Mouse (Mus musculus): Measurements from ENCODE around the gene Card14.
A peak's percentile ranks its signal among the peaks of the same experiment; 100 is the strongest.

The Card14 gene

DNA sequence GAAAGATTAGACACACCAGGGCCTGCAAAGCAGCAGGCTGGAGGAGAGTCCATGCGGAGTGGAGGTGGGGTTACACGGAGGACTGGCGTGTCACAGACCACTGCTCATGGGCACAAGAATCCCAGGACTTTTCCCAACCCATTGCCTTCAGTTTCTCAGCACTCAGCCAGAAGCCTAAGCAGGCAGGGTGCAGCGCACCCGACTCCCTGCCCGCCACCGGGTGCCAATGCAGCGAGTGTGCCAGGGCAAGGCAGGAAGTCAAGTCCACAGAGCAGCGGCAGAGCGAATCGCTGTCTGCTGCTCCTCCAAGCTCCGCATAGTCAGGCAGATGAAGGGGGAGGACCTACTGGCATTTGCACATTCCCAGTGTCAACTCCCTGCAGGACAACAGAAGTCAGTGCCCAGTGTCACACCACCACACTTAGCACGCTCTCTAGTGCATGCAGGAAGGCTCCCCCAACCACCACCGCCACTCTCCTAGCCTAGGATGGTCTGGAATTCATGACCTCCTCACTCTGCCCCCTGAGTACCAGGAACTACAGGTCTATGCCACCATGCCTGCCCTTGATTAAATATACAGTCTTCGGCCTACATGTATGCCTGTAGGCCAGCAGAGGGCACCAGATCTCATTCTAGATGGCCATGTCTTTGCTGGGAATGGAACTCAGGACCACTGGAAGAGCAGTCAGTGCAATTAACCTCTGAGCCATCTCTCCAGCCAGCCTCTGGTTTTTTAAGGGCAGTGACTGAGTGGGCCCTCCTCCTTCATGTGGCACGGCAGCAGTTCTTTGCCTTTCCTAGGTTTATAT lies 2.5 kb upstream of the Card14 start:
- DNase-seq = no peak

DNA sequence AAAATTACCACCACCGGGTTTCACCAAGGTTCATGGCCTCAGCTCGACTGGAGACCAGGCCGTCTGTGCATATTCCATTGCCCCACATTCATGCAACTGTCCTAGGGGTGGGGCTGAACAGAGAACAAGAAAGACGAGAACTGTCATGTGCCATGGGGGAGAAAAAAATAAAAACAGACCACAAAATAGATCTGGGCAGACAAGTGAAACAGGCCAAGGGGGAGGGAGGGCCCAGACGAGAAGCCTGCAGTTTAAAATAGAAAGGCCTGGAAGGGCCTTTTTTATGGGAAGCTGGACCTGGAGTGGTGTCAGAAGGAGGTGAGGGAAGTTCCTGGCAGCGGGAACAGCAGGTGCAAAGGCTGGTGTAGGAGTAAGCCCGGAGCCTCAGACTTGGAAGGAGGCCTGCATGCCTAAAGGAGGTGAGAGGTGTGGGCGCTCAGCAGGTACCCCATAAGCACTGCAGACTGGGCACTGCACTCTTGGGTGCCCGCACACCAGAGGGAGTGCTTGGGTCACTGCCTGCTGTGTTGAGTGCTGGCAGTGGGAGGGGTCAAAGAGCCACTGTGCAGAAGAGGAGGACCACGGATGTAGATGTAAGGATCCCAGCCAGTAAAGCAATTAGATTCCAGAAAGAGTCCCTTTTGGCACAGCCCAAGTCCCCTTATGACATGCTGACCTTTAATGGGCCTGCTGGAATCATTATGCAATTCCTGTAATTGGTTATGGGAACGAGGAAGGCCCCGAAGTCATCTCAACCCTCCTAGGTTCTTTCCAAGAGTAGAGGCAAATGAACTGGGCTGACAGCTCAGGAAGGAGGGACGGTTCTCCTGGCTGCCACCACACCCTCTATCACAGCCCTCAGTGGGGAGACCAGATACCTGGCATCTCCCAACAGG lies 558 bp upstream of the Card14 start:
- DNase-seq = no peak

- no peak for DNase-seq
These were observed 348 bp downstream of the Card14 start for GRCm38 (mm10) chr11:119307916-119308315.

DNA sequence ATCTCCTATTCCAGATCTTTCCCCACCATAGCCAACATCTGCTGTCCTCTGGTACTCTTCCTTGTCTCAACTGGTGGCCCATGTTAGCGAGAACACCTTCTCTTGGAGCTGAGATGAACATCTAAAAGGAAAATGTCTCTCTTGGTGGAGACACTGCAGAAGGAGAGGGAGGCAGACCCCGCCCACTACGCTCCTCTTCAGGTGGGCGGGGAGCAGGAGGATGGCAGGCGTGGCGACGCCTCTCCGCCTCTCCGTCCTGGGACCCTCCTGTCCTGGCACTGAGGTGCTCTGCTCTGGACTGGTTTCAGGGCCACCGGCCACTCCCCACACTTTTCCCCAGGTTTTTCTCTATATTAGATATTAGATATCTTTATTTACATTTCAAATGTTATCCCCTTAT lies 3.1 kb downstream of the Card14 start:
- no peak for DNase-seq

- DNase-seq = no peak
These were observed 6.8 kb downstream of the Card14 start for GRCm38 (mm10) chr11:119314252-119314936.

DNA sequence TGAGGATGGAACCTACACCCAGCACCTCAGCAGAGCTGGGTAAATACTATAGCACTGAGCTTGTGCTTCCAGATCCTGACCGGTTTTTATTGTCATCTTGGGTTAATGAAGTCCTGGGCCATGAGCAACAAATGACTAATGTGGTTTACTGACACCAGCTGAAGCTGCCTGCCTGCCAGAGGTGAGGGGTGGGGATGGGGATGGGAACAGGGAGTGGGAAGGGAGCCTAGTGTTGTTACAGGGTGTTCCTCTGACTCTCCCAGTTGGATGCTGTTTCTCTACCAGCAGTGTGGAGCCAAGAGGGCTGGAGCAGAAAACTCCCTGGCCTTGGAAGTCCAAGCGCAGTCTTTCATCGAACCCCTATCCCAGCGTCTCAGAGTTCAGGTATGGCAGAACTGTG lies 9.2 kb downstream of the Card14 start:
- DNase-seq = no peak

DNA sequence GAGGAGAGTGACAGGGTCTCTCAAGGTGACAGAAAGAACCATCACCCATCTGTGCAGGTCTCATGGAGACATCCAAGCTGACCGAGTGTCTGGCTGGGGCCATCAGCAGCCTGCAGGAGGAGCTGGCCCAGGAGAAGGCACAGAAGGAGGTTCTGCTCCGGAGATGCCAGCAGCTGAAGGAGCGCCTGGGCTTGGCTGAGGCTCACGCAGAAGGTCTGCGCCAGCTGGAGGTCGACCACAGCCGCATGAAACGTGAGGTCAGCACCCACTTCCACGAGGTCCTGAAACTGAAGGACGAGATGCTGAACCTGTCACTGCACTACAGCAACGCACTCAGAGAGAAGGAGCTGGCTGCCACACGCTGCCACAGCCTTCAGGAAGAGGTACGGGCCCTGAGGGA lies 15.0 kb downstream of the Card14 start:
- no peak for DNase-seq

- DNase-seq = no peak
These were observed 17.5 kb downstream of the Card14 start for GRCm38 (mm10) chr11:119325068-119325467.

DNA sequence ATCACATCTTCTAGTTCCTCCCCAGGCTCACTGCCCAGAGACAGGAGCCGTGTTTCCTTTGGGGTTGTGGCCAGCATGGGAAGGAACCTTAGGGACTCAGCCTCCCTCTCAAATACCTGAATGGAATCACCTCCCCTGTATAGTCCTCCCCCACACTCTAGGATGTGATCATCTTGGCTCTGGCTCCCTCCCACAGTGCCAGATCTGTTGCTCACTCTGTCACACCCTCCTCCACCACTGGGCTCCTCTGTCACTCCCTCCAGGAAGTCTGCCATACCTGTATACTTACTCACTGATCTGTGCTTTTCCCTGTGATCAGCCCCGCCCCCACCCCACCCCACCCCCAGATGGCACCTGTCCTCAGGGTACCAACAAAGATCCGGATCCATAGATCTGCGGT lies 23.0 kb downstream of the Card14 start:
- no peak for DNase-seq

DNA sequence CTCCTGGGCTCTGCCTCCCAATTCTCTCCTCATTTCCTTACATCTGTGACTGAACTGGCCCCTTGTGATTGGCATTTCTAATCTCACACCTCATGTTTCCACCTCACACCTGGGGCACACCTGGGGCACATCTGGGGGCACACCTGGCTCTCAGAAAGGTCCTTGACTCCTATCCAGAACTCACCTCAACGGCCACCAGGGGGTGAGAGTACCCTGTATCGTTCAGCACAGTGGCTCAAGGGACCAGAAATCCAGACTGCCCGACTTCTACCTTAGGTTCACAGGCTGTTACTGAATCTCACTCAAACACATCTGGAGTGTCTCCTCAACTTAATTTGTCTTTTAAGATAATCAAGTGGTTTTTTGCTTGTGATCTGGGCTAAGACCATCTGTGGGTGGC lies 24.4 kb downstream of the Card14 start:
- no peak for DNase-seq

DNA sequence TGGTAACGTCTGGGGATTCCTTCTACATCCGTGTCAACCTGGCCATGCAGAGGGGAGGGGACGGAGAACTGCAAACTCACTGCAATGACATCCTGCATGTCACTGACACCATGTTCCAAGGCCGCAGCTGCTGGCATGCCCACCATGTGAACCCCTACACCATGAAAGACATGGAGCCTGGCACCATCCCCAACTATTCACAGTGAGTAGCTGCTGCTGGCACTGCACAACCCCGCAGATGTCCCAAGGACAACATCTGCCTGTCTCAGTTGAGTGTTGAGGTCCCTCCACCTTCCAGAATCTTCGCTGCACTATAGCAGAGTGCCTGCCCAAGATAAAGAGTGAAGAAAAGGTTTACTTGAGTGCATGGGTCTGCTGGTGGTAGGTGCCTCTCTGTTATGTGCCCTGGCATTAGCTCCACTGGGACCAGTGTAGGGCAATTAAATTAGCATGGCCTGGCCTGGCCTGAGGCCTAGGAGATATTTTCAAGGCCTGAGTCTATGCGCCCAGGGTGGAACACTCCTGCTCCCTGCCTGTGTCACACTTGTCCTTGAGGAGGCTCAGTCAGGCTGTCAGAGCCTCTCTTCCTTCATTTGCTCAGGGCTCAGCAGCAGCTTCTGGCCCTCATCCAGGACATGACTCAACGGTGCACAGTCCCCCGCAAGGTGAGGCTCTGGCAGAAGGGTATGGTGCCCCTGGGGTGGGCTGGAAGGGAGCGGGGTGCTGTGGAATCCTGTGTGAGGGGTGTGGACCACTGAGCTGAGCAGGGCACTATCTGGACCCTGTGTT lies 30.9 kb downstream of the Card14 start:
- DNase-seq = no peak

GRCm38 (mm10) chr11:119339179-119339578 lies 31.6 kb downstream of the Card14 start:
- no peak for DNase-seq

DNA sequence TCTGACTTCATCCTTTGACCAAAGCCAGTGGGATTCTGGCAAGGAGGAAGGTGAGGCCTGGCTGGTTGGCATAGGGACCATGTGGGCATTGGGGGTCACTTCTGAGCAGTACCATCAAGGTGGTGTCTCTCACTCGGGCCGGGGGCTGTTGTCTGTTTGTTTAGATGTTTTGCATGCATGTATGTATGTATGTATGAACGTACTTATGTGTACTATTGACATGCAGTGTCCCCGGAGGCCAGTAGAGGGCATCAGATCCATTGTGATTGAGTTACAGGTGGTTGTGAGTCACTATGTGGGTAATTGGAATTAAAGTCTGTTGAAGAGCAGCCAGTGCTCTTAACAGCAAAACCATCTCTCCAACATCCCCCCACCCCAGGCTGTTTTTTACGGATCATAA lies 32.1 kb downstream of the Card14 start:
- peak; percentile 55 for DNase-seq

- no peak for DNase-seq
These were observed 36.6 kb downstream of the Card14 start for GRCm38 (mm10) chr11:119344178-119344577.

DNA sequence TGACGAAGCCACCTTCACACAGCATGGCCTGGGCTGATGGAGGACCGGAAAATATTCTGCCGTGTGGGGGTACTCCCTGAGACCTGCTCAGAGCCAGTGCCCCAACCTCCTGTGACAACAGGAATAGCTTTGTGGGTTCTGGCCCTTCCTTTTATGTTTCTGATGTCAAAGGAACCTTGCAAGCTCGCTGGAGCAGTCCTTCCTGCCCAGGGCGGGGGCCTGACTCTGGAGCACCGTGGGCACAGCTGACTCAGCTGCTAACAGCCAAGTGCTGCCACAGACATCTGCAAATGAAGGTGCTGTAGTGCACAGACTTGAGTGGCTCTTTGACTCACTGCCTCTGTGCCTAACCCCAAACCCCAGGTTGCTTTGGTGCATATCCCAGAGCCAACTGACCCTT lies 37.3 kb downstream of the Card14 start:
- DNase-seq = no peak

- DNase-seq = no peak
These were observed 39.6 kb downstream of the Card14 start for GRCm38 (mm10) chr11:119347125-119347524.

- no peak for DNase-seq
These were observed 44.5 kb downstream of the Card14 start for GRCm38 (mm10) chr11:119352113-119352512.

GRCm38 (mm10) chr11:119353946-119354345 lies 46.4 kb downstream of the Card14 start:
- peak; percentile 26 for DNase-seq

DNA sequence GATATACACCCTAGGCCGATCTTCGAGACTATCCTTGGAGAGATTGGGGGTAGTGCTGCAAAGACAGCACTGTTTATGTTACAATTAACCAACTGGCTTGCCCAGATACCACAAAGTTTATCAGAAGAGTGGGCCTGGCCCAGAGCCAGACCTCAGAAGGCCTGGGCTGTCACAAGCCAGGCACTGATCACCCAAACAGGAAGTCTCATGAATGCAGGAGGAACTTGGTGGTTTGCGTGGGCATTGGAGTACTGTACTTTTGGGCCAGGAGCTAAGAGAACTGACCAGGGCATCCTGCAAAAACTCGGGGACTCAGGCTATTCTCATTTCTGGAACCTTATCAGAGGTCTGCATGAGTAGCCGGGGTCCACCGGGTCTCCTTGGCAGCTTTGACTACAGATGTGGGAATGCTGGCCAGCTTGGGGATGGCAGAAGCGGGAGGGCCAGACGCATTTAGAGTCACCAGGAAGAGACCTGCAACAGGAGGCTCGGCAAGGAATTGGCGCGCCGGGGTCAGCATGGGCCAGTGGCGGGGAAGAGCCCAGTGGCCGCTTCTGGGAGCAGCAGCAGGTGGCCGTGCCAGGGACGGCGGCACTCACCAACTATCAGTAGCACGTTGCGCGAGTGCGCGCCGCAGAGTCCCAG lies 47.4 kb downstream of the Card14 start:
- peak; percentile 22 for DNase-seq

DNA sequence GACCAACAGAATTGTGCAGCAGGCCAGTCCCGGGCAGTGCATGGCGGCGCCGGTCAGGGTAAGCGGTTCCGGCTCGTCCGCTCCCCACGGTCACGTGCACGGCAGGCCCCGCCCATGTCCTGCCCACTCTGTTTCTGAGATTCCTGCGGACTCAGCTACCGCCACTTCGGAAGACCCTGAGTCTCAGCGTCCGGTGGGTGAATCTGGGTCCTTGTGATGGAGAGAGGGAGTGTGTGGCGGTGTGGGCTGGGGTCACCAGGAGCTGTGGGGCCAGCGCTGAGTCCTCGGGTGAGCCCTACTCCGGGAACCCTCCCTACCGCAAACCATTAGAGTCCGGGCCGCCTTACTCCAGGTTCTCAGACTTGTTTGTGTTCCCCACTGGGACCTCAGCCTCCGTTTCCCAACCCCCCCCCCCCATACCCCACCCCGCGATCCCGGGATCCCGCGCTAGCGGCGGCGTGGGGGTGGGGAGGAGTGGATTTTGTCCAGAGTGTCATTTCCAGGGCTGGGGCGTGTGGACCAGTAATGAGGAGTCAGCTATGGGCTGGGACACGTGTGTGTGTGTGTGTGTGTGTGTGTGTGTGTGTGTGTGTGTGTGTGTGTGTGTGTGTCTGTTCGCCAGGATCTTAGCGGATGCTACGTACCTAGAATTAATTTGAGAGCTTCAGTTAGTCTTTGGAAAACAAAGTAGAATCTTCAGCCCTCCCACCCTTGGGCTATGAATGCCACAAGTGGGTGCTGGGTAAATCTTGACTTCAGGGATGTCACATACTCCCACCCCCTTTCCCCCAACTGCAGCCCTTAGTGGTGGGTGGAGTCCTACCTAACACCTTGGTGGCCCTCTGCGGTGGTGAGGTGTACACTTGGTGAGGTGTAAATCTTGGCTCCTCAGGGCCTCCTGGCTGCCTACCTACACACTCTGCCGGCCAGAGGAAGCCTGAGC lies 48.1 kb downstream of the Card14 start, which contains the start of the genes Sgsh and Slc26a11:
TSS of gene Sgsh (minus strand) at position 94 of the 943 bp plus-strand sequence.
TSS of gene Slc26a11 (plus strand) at position 115 of the 943 bp plus-strand sequence.
- peak; percentile 77 for DNase-seq

DNA sequence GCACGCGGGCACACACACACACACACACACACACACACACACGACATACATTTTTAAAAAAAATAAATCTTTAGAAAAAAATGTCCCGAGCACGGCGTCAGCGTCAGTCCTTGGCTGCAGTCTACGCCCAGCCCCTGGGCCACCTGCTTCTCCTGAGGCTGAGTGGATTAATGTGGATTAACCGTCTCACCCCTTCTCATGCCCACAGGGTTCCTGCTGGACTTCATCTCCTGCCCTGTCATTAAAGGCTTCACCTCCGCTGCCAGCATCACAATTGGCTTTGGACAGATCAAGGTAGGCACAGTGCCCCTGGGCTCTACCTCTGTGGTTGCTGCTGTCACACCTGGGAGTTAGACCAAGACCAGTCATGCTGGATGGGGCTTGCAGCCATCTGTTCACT lies 51.5 kb downstream of the Card14 start:
- DNase-seq = no peak

All from cerebellum, adult 11 months (tissue).